Mouse (Mus musculus): Measurements from ENCODE around the gene Kazn.
A peak's percentile ranks its signal among the peaks of the same experiment; 100 is the strongest.

Kazn gene

GRCm38 (mm10) chr4:142164386-142164785 is 74.8 kb downstream of the Kazn start:
- no peak for DNase-seq (ENCODE audit: low read depth, low spot score)

DNA sequence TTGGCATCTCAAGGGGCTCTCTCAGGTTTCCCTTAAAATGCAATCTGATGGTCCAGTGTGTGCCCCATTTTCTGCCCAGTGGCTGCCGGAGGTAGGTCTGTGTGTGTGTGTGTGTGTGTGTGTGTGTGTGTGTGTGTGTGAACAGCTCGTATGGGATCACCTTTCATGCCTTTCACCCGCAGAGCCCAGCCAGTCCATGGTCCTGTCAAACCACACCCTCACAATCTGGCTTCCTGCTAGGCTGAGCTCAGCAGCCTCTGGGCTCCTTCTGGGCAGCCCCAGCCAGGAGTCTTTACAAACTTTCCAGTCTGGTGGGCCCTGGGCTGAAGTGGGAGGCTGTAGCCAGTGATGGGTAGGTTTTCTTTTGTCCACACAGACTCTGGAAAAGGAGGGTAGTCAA is 75.3 kb downstream of the Kazn start:
- DNase-seq (ENCODE audit: low read depth, low spot score), result no peak

DNA sequence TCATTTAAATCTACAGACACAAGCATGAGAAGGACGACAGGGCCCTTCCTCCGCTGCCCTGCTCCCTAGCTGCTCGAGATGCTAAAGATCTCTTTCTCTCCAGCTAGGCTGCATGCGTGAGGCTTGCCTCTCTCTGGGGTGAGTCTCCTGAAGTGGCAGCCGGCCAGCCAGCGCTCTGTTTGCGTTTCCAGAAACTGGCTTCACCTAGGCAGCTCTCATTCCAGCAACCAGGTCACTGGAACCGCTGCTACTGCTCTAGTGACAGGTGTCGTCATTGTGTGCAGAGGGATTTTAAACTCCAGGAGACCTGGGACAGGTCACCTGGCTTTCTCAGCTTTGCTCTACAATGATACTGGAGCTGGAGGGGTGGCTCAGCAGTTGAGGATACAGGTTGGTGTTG is 76.5 kb downstream of the Kazn start:
- DNase-seq (ENCODE audit: low read depth, low spot score), result no peak

- no peak for DNase-seq (ENCODE audit: low read depth, low spot score)
Measured at GRCm38 (mm10) chr4:142162102-142162501, 77.1 kb downstream of the Kazn start.

DNA sequence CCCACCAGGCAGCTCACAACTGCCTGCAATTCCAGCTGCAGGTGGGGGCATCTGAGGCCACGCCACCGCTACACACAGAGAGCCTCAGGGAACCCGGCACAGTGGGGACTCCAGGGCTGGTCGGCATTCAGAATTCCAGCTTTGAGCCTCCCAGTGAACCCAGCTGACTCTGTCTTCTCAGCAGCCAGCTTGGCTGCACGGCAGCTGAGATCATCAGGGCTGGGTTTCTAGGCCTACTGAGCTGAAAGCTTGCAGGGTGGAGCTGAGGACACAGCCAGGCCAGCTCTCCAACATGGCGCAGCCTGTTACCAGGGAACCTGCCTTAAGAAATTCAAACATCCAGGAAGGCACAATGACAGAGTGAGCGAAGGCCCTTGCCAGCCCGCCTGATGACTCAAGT is 79.2 kb downstream of the Kazn start:
- no peak for DNase-seq (ENCODE audit: low read depth, low spot score)

GRCm38 (mm10) chr4:142156506-142156905 is 82.7 kb downstream of the Kazn start:
- no peak for DNase-seq (ENCODE audit: low read depth, low spot score)

DNA sequence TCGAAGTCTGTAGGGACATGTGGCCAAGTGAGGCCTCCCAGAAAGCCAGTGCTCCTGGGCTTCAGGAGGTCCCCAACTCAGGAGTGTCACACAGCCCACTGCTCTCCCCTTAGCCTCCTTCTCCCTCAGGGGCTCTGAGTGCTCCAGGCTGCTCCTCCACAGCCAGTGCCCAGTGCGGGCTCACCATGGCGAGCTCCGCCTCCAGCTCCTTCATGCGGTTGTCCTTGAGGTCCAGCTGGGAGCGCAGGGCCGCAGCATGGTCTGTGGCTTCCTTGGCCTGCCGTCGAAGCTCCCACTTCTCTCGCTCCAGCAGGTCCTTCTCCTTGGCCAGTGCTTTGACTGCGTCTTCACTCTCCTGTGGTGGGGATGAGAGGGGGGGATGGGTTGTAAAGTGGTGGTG is 85.0 kb downstream of the Kazn start:
- no peak for DNase-seq (ENCODE audit: low read depth, low spot score)

DNA sequence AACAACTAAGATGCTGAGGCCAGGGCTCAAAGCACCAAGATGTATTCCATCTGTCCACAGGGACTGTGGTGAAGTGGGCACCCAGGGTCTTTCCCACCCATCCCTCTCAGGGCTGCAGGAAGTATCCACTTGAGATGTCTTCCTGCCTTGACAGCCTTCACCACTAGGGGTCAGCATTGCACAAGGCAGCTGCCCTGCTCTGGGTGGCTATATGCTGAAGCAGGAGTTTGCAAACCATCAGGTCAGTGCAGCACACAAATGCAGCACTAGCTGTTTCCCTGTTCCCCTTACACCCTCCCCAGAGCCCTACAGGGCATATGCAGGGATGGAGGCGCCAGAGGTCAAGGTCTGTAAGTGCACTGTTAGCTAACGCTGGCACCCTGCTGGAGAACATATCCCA is 85.7 kb downstream of the Kazn start:
- peak; percentile 89 for DNase-seq (ENCODE audit: low read depth, low spot score)

DNA sequence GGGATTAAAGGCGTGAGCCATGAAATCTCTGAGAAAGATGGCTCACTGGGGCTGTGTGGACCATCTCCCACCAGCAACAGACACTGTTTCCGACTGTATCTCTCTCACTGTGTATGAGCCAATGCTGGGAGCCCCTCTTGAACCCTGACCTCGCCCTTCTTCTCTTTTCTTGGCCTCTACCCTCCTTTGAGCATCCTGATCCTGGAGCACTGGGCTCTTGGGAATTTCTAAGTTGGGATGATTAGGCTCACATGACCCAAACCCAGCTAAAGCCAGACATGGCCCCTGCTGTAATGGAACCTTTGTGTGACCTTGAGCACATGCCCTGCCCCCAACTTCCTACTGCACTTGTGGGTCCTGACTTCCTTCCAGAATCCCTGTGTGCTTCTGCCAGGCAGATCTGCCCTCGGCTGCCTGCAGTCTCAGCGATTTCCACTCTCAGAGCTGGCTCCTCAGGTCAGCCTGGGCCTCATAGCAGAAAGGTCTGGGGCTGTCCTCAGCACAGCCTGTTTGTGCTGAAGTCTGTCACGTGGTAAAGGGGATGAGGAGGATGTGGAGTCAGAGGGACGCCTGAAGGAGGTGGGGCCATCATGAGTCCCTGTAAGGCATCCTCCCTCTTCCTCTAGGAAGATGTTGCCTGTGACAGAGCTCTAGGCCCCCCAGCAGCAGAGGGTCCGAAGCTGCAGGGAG is 86.3 kb downstream of the Kazn start:
- no peak for DNase-seq (ENCODE audit: low read depth, low spot score)

- DNase-seq (ENCODE audit: low read depth, low spot score), result no peak
Measured at GRCm38 (mm10) chr4:142150086-142150485, 89.1 kb downstream of the Kazn start.

- no peak for DNase-seq (ENCODE audit: low read depth, low spot score)
Measured at GRCm38 (mm10) chr4:142149202-142149601, 90.0 kb downstream of the Kazn start.

DNA sequence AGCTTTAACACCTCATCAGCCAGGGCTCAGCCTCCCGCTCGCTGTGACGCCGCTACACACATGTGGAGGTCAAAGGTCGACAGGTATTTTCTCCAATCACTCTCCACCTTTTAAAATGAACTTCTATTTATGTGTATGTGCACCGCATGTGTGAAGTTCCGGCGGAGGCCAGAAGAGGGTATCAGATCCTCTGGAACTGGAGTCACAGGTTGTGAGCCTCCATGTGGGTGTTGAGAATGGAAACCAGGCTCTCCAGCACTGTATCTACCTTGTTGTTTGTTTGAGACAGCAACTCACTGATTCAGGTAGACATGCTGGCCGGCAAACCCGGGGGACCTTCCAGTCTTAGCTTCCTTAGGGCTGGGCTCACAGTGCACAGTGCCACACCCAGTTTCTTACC is 91.5 kb downstream of the Kazn start:
- DNase-seq (ENCODE audit: low read depth, low spot score), result no peak

GRCm38 (mm10) chr4:142144096-142144495 is 95.1 kb downstream of the Kazn start:
- DNase-seq (ENCODE audit: low read depth, low spot score), result peak; percentile 59

DNA sequence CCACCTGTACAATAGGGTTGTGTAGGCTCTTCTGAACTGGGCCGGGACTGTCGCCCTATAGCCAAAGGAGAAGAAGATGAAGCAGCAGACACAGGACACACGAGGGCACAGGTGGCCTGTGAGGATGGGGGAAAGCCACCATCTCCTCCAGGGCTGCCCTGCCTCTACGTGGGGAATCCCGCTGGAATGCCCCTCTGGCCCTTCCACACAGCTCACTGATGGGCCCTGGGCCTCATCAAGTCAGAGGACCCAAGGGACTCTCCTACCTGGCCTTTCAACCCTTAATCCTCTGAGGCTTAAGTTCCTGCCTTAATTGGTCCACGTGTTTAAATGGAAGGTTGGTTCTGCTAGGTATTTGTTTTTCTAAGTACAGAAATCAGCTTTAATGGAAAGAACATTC is 95.9 kb downstream of the Kazn start:
- DNase-seq (ENCODE audit: low read depth, low spot score), result no peak

- DNase-seq (ENCODE audit: low read depth, low spot score), result no peak
Measured at GRCm38 (mm10) chr4:142139729-142140128, 99.5 kb downstream of the Kazn start.

- DNase-seq (ENCODE audit: low read depth, low spot score), result no peak
Measured at GRCm38 (mm10) chr4:142138356-142139099, 100.7 kb downstream of the Kazn start.

GRCm38 (mm10) chr4:142136766-142137503 is 102.3 kb downstream of the Kazn start:
- no peak for DNase-seq (ENCODE audit: low read depth, low spot score)

DNA sequence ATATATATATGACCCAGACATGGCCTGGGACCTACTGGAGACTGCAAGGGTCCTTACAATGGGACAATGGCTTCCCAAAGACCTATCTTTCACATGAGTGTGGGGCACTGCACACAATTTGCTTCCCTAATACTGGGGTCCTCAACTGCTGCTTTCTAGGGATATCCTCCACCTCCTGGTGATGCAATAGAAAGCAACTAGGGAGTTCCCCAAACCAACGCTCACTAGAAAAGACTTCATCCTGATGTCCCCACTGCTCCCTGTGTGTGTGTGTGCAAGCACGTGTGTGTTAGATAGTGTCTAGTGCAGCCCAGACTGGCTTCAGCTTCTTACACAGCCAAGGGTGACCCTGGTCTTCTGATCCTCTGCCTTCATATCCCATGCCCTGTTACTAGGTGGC is 103.7 kb downstream of the Kazn start:
- no peak for DNase-seq (ENCODE audit: low read depth, low spot score)

GRCm38 (mm10) chr4:142130162-142130561 is 109.0 kb downstream of the Kazn start:
- peak; percentile 73 for DNase-seq (ENCODE audit: low read depth, low spot score)

DNA sequence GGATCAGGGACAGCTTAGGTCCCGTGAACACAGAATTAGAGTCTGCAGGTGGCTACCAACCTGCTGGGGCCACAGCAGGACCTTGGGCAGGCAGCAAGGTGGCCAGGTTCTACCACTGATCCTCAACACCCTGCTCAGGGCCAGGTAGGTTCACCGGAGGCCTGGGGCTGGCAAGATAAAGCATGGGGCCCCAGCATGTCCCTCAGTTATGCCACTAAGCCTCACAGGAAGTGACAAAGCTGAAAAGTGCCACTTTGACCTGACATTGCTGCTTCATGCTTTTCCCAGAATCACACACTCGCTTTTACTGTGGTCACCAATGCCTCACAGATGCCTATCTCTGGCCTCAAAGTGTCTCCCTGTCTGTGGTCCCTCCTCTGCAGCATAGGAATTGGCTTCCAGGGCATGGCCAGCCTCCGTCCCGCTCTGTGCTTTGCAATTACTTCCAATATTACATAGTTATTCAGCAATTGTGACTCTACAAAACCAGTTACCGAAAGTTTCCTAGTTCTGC is 111.9 kb downstream of the Kazn start:
- no peak for DNase-seq (ENCODE audit: low read depth, low spot score)

GRCm38 (mm10) chr4:142126641-142127274 is 112.4 kb downstream of the Kazn start:
- no peak for DNase-seq (ENCODE audit: low read depth, low spot score)

- no peak for DNase-seq (ENCODE audit: low read depth, low spot score)
Measured at GRCm38 (mm10) chr4:142121164-142121563, 118.0 kb downstream of the Kazn start.
